In the genomic region with DNA sequence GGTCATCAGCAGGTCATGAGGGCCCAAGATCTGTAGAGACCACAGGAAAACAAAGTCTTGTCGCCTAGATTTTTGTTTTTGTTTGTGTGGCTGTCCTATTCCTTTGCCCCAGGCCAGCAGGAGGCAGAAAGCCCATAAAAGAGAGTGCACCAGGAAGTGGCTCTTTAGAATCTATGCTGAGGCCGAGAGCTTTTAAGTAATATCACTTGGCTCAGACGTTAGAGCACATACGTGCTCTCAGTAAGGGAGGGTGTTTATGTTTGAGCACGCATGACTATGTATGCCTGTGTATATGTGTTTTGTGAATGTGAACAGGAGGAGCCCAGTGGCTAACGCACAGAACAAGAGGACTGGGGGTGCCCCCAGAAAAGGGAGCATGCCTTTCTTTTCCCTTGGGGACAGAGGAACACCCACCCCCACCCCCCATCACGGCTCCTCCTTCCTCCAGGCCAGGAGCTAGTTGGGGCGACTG, we compare ENCODE assay signal across 8 mouse cellular contexts. TPM values are rescaled to one million over a fixed set of nuclear protein-coding genes. Genes with fewer than 3 reads are reported as not detected.
DNase-seq lines count a peak whose midpoint lies in the region; ATAC-seq lines count a peak whose summit lies in the region.

No protein-coding gene starts in this region.

- H3K9ac ChIP-seq in kidney, embryonic 16.5 days (replicated peaks; ENCODE audit: low read length): peak overlapping the region; percentile 67
- H3K9ac ChIP-seq in limb, embryonic 15.5 days: no peak overlapping the region
- no peak overlapping the region for H3K9ac ChIP-seq in stomach, embryonic 14.5 days (replicated peaks; ENCODE audit: low read depth, low read length)

- H3K4me1 ChIP-seq in kidney, embryonic 16.5 days (ENCODE audit: insufficient read depth, low read length): peaks cover 26% of the 10 kb centered on the region
- peaks cover 22% of the 10 kb centered on the region for H3K4me1 ChIP-seq in forebrain, embryonic 10.5 days
- H3K4me1 ChIP-seq in limb, embryonic 15.5 days: peaks cover 21% of the 10 kb centered on the region
- peaks cover 11% of the 10 kb centered on the region; the same call in 1 of the 2 replicates for H3K4me1 ChIP-seq in stomach, embryonic 14.5 days (ENCODE audit: control insufficient read depth, insufficient read depth, low read length)

- no peaks in the 10 kb centered on the region for H3K27me3 ChIP-seq in kidney, embryonic 16.5 days (ENCODE audit: insufficient read depth, low read length)
- H3K27me3 ChIP-seq in forebrain, embryonic 10.5 days (ENCODE audit: poor library complexity, severe bottlenecking): peaks cover 37% of the 10 kb centered on the region
- H3K27me3 ChIP-seq in limb, embryonic 15.5 days: peaks cover 11% of the 10 kb centered on the region
- H3K27me3 ChIP-seq in stomach, embryonic 14.5 days (ENCODE audit: control insufficient read depth, insufficient read depth, low read length): peaks cover 6% of the 10 kb centered on the region

- H3K9me3 ChIP-seq in kidney, embryonic 16.5 days (ENCODE audit: low read length): no peaks in the 10 kb centered on the region
- H3K9me3 ChIP-seq in forebrain, embryonic 10.5 days: no peaks in the 10 kb centered on the region
- no peaks in the 10 kb centered on the region for H3K9me3 ChIP-seq in limb, embryonic 15.5 days
- H3K9me3 ChIP-seq in stomach, embryonic 14.5 days (ENCODE audit: control insufficient read depth, low read depth, low read length): no peaks in the 10 kb centered on the region

- 10% methylated on average over 8 of the region's 8 CpGs for WGBS in kidney, embryonic 16.5 days
- WGBS in forebrain, embryonic 10.5 days: 11% methylated on average over 8 of the region's 8 CpGs
- WGBS in limb, embryonic 15.5 days: 13% methylated on average over 8 of the region's 8 CpGs
- WGBS in stomach, embryonic 14.5 days: 5% methylated on average over 8 of the region's 8 CpGs

- no peak for DNase-seq in kidney, postnatal 10 days
- DNase-seq in forebrain, embryonic 10.5 days (ENCODE audit: extremely low spot score, low spot score): no peak
- no peak for DNase-seq in right cerebral cortex, postnatal 36 days (ENCODE audit: low spot score in 2 of 2)
- DNase-seq in kidney, postnatal 25 days: no peak
- DNase-seq in layer of hippocampus, adult 9-10 months (ENCODE audit: low spot score): no peak

- H3K27ac ChIP-seq in kidney, embryonic 16.5 days (ENCODE audit: low read length): peak overlapping the region; percentile 88
- H3K27ac ChIP-seq in forebrain, embryonic 10.5 days: peak overlapping the region; percentile 78; the same call in 1 of the 2 replicates
- peak overlapping the region; percentile 4; the same call in 1 of the 2 replicates for H3K27ac ChIP-seq in limb, embryonic 15.5 days
- peak overlapping the region; percentile 86 for H3K27ac ChIP-seq in stomach, embryonic 14.5 days (ENCODE audit: low read length)

- H3K36me3 ChIP-seq in kidney, embryonic 16.5 days (ENCODE audit: insufficient read depth, low read length): no peaks in the 10 kb centered on the region
- no peaks in the 10 kb centered on the region for H3K36me3 ChIP-seq in forebrain, embryonic 10.5 days (replicated peaks)
- no peaks in the 10 kb centered on the region for H3K36me3 ChIP-seq in limb, embryonic 15.5 days
- H3K36me3 ChIP-seq in stomach, embryonic 14.5 days (ENCODE audit: control insufficient read depth, insufficient read depth, low read length): no peaks in the 10 kb centered on the region

- ATAC-seq in kidney, embryonic 16.5 days (ENCODE audit: low FRiP score, low TSS enrichment): peak; percentile 60
- no peak for ATAC-seq in limb, embryonic 15.5 days (ENCODE audit: insufficient number of reproducible peaks, low FRiP score, low TSS enrichment, low read depth)
- ATAC-seq in stomach, embryonic 14.5 days (ENCODE audit: insufficient number of reproducible peaks, insufficient read depth, low FRiP score, low read depth): peak; percentile 16; the same call in 1 of the 2 replicates

- H3K4me2 ChIP-seq in kidney, embryonic 16.5 days (replicated peaks; ENCODE audit: low read depth, low read length): peak overlapping the region; percentile 86
- peak overlapping the region; percentile 86 for H3K4me2 ChIP-seq in limb, embryonic 15.5 days
- H3K4me2 ChIP-seq in stomach, embryonic 14.5 days (replicated peaks; ENCODE audit: low read depth, low read length): peak overlapping the region; percentile 79

- peak overlapping the region; percentile 54 for H3K4me3 ChIP-seq in kidney, embryonic 16.5 days (ENCODE audit: low read length)
- H3K4me3 ChIP-seq in forebrain, embryonic 10.5 days: peak overlapping the region; percentile 59
- H3K4me3 ChIP-seq in limb, embryonic 15.5 days: peak overlapping the region; percentile 43
- peak overlapping the region; percentile 37 for H3K4me3 ChIP-seq in stomach, embryonic 14.5 days (ENCODE audit: low read depth, low read length)

RNA-seq across cellular contexts. Expression of gene Ttll10, which starts 17.7 kb away (rescaled TPM):
- 7.4 and 10.1 TPM in 2 replicates for polyA plus RNA-seq in kidney, embryonic 16.5 days (2015; fragmentation: Nextera tagmentation; extraction: Ambion mirVana)
- polyA plus RNA-seq in forebrain, embryonic 10.5 days (2016; fragmentation: Nextera tagmentation; extraction: Ambion mirVana): 0.10 and 0.41 TPM in 2 replicates
- 2.5 and 3.1 TPM in 2 replicates for polyA plus RNA-seq in limb, embryonic 15.5 days (2015; fragmentation: Nextera tagmentation; extraction: Ambion mirVana)
- 6.0 and 6.2 TPM in 2 replicates for polyA plus RNA-seq in stomach, embryonic 14.5 days (2014; fragmentation: Nextera tagmentation; extraction: Ambion mirVana)

RNA-seq across cellular contexts. Expression of gene 9430015G10Rik, which starts 32.8 kb away (rescaled TPM):
- polyA plus RNA-seq in kidney, embryonic 16.5 days (2015; fragmentation: Nextera tagmentation; extraction: Ambion mirVana): 48.3 and 48.7 TPM in 2 replicates
- 81.2 and 86.9 TPM in 2 replicates for polyA plus RNA-seq in forebrain, embryonic 10.5 days (2016; fragmentation: Nextera tagmentation; extraction: Ambion mirVana)
- polyA plus RNA-seq in limb, embryonic 15.5 days (2015; fragmentation: Nextera tagmentation; extraction: Ambion mirVana): 29.9 and 31.8 TPM in 2 replicates
- 35.9 and 38.4 TPM in 2 replicates for polyA plus RNA-seq in stomach, embryonic 14.5 days (2014; fragmentation: Nextera tagmentation; extraction: Ambion mirVana)

RNA-seq across cellular contexts. Expression of gene Tnfrsf18, which starts 51.0 kb away (rescaled TPM):
- polyA plus RNA-seq in kidney, embryonic 16.5 days (2015; fragmentation: Nextera tagmentation; extraction: Ambion mirVana): 1.3 and 2.5 TPM in 2 replicates
- polyA plus RNA-seq in forebrain, embryonic 10.5 days (2016; fragmentation: Nextera tagmentation; extraction: Ambion mirVana): 0.72 and 1.1 TPM in 2 replicates
- 3.6 and 5.4 TPM in 2 replicates for polyA plus RNA-seq in limb, embryonic 15.5 days (2015; fragmentation: Nextera tagmentation; extraction: Ambion mirVana)
- 2.7 and 3.2 TPM in 2 replicates for polyA plus RNA-seq in stomach, embryonic 14.5 days (2014; fragmentation: Nextera tagmentation; extraction: Ambion mirVana)

RNA-seq across cellular contexts. Expression of gene Rnf223, which starts 53.4 kb away (rescaled TPM):
- polyA plus RNA-seq in kidney, embryonic 16.5 days (2015; fragmentation: Nextera tagmentation; extraction: Ambion mirVana): 0.19 and 0.32 TPM in 2 replicates
- polyA plus RNA-seq in forebrain, embryonic 10.5 days (2016; fragmentation: Nextera tagmentation; extraction: Ambion mirVana): 0.87 and 1.1 TPM in 2 replicates
- 1.0 and 1.2 TPM in 2 replicates for polyA plus RNA-seq in limb, embryonic 15.5 days (2015; fragmentation: Nextera tagmentation; extraction: Ambion mirVana)
- 0.19 and 0.45 TPM in 2 replicates for polyA plus RNA-seq in stomach, embryonic 14.5 days (2014; fragmentation: Nextera tagmentation; extraction: Ambion mirVana)

Comparison
In these comparisons a context has a peak if more than half of its experiments do, and no peak if none do; other contexts are left out.
1. H3K27ac ChIP-seq: peak in every context shown above with its lines; median percentile 88 in kidney, embryonic 16.5 days; 86 in stomach, embryonic 14.5 days; 78 in forebrain, embryonic 10.5 days; 4 in limb, embryonic 15.5 days.